Mouse (Mus musculus) heart, adult 2 months (tissue): ENCODE data around the gene Htra3.

ENCODE experiments used
- CTCF ChIP-seq: fragments of 200-600 bp; IDR thresholded peaks from 2 replicates; pipeline ENCODE4 v1.8.1; 2022; ENCODE audit warnings: antibody characterized with exemption, mild to moderate bottlenecking, moderate library complexity
- EP300 ChIP-seq: fragments of 200-500 bp; IDR thresholded peaks from 2 replicates; pipeline ENCODE4 v1.6.1; 2011; ENCODE audit warnings: low read depth, low read length, control low read depth; ENCODE audit not compliant: insufficient read depth

DNA sequence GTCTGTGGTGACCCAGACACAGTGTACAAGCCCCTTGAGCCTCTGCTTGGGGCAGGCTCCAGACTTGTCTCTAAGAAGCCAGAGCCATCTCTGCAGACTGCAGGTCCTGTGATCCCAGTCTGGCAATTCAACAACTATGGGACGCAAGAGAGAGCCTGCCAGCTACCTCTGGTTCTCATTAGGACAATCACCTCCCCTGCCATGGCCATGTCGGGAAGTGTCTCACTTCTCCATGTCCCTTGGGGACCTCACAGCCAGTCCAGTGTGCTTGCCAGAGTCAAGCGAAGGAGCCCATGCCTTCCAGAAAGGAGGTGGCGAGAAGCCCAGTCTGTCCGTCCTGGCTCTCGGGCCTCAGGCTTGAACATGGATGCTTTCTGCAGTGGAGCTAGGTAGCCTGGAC is 46.7 kb downstream of the Htra3 start:
- TF ChIP-seq EP300 (peak; percentile 83; the same call in 1 of the 2 replicates), CTCF (no peak)
